Mouse (Mus musculus): Measurements from ENCODE around the gene B4galt2.

B4galt2 gene

DNA sequence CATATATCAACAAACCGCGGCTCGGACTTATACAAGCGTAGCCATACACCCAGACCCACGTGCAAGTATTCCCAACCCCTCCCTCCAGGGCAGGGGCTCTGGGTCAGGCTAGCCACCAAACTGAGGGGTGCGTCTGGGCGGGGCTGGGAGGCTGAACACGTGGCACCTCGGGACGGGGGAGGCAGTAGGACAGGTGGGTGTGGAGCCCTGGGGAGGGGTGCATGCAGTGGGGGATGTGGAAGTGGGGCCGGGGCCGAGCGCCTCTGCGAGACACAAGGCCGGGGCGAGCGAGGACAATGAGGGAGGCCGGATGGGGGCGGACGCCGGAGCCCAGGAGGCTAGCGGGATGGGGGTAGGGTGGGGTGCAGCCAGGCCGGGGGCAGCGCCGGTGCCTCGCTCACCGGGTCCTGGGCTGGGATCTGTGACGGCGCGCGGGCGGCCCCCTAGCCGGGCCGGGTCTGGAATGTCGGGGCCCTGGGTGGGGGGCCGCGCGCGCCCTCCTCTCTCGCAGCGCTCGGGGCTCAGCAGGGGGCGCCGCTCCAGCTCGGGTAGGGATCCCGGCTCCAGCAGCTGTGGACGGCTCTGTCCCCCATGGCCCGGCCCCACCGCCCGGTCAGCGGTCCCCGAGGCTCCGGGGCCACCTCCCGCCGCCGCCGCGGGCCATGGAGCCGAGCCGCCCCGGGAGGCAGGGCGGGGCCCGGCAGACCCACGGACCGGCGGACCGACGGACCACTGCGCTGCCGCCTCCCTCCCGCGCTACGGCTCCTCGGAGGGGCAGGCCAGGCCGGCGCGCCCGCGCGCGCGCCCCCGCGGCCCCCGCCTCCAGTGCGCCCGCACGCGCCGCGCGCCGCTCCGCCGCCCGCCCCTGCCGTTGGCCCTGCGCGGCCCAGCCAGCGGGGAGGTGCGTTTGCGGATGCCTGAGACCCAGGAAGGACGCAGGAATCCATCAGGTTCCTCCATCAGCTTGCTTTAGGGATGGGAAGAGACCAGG is at the start of gene B4galt2:
TSS of gene B4galt2 (minus strand) at position 787 of the 991 bp plus-strand sequence.
- peak; percentile 56 to 74 for DNase-seq

DNA sequence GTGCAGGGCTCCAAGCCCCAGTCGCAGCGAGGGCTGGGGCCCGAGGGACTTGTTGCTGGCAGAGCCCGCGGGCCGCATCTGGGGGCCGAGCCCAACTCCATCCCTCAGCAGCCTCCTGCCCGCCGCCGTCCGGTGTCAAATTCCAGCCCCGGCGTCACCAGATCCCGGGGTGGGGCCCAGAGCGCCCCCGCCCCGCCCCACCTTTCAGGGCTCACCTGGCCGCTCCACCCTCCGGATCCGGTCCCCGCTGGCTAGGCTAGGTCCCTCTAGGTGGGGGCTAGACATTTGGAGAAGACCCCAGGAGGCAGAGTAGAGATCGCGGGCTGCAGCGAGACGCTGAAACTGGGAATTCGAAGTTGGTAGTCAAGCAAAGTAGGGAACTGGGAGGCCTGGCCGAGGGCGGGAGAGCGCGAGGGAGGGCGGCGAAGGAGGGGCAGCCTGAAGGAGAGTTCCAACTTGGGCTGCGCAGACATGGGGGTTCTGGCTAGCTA is 46.1 kb upstream of the B4galt2 start, which contains the start of gene Artn:
TSS of gene Artn (minus strand) at position 373 of the 491 bp plus-strand sequence.
- DNase-seq: peak in 1 of 2 experiments; percentile 18

DNA sequence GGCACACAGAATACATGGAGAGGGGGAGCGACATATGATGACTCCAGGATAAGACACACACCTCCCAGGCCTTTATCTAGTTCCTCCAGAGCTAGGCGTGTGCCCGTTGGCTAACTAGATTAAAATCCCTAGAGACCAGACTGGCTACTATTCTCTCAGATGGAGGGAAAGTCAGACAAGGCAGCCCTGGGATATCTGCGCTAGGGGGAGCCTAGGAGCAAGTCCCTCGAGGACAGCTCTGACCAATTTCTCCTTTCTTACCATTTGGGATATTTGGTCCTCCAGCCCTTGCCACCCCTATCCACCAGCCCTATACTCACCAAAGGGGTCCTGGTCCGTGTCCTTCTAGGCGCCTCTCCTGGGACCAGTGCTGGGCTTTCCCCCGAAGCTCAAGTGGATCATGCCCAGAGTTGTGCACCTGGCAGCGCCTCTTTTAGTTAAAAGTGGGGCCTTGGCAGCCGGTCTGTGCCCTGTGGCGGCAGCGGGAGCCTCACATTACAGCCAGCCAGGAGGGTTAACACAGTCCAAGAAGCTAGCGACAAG is 45.5 kb upstream of the B4galt2 start:
- DNase-seq: peak; percentile 48 to 54

DNA sequence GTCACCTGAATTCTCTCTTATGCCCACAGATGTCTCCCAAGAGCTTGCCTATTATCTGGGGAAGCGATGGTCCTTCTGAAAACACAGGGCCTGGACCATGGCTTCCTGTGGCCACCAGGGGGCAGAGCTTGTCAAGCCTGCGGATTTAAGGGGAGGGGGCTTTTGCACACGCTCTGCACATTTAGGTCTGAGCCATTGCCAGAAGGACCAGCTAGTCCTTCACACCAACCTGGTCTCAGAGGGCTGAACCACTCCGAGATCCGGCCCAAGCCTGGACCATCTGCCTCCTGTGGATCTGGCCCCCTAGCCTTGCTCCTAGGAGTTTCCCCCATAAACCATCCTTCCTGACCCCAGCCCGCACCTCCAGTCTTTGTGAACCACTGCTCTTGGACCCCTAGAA is 44.9 kb upstream of the B4galt2 start:
- peak in 1 of 2 experiments; percentile 47 for DNase-seq

DNA sequence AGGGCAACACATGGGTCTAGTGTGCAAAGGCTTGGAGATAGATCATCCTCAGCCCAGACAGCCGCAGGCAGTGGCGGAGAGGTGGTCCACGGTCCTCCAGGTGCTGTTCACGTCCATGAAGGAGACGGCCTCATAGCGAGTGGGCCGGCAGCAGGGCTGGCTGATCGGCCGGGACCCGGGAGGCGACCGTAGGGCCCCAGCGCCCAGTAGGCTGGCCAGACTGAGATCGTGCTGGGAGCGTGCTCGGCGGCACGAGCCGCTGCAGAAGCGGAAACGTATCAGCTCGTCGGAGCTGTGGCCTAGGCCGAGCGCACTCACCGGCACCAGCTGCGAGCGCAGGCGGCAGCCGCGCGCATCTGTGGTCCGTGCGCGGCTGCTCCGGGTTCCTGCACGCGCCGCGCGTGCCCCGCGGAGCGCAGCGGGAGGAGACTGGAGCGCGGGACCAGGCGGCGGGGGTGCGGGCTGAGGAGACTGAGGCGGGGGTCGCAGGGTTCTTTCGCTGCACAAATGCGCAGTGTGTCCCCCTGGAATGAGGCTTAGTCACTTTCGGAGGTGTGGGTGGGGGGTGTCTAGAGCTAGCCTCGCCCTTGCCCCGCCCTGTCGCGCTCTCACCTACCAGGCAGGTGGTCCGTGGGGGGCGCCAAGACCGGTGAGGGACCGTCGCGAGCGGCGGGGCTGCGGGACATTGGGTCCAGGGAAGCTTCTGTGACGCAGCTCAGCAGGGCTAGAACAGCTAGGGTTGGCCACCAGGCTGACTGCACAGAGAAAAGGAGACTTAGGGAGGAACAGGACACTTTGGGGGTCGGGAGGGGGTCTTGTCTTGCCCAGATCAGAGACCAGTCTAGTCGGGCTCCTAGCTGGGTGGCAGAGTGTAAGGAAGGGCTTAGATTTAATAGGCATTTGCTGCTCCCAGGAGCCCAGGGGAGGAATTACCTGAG is 43.5 kb upstream of the B4galt2 start:
- peak; percentile 43 to 44 for DNase-seq

DNA sequence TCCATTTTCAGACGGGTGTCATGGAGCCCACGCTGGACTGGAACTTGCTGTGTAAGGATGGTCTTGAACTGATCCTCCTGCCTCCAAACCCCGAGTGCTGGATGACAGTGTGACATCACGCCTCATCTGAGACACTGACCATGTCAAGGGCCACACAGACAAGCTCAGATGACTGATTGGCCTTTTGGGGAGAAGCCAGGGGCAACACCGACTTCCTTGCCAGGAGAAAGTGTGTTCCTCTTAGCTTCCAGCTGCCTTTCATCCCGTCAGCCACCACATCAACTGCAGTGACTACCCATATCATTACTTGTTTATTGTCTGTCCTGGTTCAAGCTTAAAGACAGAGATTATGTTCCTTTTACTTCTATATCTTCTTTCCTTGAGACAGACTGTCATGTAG is 41.6 kb upstream of the B4galt2 start:
- DNase-seq: no peak

DNA sequence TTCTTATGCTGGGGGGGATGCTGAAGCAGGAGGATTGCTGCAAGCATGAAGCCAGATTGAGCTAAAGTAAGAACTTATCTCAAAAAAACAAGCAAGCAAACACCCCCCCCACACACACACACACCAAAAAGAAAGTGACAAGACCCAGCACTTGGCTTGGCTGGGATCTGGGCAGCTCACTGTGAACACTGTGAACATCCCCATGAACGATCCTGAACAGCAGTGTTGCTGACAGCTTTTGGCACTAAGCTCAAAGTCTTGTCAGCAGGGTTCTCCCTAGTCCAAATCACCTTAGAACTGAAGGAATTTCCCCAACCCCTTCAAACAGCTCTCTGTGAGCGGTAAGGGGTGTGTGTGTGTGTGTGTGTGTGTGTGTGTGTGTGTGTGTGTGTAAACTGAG is 40.2 kb upstream of the B4galt2 start:
- no peak for DNase-seq

DNA sequence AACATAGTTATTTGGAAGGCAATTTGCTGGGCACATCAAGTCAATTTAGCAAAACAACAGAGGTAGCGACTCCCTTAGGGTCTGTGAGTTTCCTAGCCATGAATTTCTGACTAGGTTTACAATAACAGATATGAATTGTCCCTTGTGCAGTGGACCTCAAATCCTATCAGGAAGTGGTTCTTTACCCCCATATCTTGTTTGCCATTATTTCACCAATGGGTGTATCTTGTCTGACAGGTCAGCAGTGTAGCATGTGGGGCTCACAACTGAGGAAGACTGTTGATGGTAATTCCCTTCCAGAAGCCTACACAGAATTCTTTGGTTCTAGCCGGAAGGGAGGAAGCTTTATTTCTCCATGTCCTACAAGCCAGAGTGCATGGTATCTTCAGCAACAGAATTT is 38.1 kb upstream of the B4galt2 start:
- DNase-seq: no peak

DNA sequence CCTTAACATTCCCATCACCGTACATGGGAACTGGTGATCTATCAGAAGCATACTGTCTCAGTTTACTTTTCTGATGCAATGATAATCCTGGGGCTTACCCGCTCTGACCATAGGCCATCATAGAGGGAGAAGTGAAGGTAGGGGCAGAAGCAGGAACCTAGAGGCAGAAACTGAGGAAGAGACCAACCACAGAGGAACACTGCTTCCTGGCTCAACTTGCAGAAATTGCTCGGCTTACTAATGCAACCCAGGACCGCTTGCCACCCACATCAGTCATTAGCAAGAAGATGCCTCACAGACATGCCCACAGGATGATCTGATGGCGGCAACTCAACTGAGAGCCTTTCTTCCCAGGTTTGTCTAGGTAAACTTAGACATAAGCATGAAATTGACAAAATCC is 35.5 kb upstream of the B4galt2 start:
- no peak for DNase-seq

DNA sequence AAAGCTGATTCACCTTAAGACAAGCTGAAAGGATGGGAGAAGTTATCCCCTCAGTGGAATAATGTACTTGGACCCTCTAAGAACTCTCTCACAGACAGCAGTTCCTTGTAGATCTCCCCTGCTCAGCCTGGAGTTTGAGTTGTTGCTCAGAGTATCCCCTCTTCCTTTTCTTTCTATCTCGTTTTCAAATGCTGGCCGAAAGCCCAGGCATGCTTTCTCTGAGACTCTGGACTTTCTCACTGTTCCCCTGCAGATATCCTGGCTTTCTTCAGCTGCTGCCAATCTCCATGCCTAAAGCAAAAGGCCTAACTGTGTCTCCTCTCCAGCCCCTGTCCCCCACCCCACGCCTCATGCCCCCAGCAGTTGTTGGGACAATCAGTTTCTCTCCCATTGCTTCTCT is 35.0 kb upstream of the B4galt2 start:
- DNase-seq: no peak

DNA sequence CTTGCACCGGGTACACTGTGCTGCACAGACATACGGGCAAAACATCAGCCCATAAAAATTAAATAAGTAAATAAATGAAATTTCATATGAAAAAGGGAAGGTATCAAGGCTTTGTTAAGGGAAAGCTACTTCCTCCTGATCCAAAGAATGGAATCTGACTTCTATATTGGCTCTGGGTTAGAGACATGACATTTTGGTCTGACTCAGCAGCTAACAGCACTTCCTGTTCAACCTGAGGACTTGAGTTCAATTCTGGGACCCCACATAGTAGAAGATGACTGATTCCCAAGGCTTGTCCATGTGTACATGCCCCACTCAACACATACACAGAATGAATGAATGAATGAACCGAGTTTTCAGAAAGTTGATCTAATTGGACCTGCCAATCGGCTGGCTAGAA is 34.6 kb upstream of the B4galt2 start:
- no peak for DNase-seq

DNA sequence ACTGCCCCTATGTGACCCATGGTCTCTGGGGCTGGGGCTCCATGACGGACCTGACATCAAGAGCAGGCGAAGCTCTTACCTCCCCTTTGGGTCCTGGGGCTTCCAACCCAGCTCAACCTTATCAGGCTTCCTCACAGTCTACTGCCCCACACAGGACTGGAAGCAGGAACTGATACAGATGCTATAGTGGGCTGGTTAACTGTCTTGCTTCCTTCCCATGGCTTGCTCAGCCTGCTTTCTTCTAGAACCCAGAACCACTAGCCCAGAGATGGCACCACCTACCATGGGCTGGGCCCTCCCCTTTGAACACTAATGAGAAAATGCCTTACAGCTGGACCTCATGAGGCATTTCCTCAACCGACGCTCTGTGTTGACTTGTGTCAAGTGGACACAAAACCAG is 34.1 kb upstream of the B4galt2 start:
- no peak for DNase-seq

DNA sequence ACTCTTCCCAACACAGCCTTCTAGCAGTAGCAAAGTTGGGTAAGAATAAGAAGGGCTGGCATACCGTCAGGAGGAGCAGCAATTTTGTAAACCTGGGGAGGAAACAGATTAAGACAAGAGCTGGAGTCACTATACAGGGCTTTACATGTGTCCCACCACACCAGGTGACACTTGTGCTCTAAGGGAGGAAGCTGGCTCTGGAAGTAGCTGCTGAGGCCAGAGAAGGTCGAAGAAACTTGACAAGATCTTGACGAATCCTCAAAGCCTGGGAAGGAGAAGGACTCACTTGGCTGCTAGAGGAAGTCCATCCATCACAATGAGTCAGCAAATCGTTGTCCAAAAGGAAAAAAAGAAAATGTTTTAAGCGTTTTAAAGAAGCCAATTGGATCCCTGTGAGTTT is 33.1 kb upstream of the B4galt2 start:
- DNase-seq: no peak

DNA sequence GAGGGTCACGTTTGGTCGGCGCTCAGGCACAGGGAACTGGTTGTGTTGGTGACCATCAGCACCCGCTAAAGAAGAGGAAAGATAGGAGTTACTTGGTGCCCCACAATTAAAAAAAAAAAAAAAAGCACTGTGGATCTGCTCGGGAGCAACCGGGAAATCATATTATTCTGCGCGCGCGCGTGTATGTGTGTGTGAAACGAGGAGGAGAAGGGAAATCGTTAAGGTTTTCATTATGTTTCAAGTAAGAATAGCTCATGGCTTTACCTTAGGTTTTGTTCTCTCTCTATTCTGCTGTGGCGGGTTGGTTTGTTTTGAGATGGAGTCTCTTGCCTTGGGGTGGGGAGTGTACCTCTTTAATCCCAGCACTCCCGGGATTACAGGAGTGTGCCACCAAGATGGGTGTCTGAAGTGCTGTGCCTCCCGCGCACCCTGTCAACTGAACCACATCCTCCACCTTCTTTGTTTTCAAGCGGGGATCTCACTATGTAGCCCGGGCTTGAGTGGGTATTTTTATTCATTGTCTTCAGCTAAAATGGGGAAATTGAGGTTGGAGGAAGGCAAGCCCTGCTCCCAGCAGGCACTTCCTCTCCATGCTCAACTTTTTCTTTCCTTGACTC is 32.3 kb upstream of the B4galt2 start:
- DNase-seq: no peak

DNA sequence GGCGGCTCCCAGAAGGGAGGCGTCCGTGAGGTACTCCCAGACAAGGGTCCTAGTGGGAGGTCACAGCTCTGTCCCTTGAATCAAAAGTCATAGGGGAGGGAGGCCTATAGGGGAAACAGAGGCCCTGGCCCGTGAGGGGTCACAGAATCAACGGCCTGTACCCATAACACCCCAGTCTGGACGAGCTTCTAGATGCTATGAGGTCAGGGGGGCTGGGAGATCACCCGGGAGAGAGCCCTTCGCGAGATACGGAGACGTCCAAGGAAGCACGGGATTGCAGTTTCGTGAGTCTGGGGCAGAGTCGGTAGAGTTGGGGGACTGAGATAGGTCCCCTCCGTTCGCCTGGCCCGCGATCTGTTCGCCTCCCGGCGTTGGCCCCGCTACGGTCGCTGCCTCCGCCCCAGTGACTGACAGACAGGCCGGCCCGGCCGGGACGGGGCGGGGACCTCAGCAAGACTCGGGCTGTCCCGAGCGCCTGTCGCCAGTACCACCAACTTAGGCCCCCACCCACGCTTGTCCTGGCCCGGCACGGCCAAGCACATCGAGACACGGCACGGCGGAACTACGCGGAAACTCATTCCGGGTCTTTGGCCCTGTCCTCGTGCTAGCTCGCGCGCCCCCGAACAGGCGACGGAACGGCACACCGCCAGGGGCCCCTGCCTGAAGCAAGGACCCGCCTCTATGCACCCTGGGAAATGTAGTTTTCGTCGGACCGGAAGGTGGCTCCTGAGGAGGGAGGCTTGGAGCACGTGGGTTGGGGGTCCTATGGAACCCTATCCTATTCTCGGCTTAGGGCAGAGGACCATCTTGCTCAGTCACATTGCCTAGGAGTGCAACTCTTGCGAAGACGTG is 31.5 kb upstream of the B4galt2 start, which contains the start of gene Ipo13:
TSS of gene Ipo13 (minus strand) at position 409 of the 852 bp plus-strand sequence.
- peak; percentile 87 to 92 for DNase-seq

DNA sequence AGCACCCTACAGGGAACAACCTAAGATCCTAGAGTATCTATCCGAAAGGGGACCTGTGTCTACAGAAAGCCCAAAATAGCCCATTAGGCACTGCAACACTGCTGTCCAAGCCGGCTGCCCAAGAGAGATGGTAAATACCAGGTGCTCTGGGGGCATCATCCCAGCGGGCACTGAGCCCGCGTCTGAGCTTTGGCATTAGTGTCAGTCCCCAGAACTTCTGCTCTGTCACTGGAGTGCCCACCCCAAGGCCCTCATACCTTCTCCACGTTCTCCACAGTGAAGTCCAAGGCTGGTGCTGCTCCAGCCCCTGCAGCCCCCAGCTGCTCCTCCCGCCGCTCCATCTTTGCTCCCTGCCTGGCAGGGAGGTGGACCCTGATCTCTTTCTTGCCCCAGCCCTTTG is 30.7 kb upstream of the B4galt2 start:
- peak in 1 of 2 experiments; percentile 64 for DNase-seq

DNA sequence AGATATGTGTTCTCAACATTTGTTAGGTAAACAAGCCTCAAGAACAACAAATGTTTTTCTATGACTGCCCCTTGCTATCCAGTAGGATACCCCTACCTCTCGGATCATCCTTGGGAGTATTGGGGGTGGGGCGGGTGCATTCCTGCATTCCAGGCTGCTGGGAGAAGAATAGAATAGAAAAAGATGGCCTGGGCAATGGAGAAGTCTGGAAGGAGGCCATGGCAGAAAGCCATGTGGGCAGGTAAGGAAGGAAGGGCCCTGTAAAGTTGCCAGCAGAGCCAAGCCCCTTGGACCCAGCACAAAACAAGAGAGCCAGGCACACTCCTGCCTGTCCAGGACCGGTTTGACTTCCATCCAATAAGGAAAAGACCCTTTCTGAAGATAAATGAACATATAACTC is 30.1 kb upstream of the B4galt2 start:
- DNase-seq: peak; percentile 83 to 87

DNA sequence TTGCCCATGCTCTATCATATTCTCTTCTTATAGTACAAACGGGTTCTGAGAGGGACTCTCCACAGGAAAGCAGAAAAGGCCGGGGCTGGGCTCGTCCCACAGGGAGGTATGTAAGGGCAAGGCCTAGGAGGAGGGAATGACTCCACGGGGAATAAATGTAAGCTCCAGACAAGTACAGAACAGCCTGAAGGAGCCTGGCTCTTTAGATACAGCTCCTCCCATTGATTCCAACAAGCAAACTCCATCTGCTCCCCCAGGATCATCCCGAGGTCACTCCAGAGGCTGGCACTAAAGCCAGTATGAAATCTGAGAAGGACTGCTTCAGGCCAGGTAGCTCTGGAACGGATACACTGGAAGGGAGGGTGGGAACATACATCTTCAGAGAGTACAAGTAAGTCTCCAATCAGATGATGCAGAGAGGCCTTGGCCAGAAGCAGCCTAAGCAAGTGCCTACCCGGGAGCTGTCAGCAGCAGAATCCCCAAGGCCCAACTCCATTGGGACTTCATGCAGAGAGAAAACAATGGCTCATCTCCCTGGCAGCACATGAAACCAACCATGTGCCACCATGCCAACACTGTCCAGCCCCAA is 29.5 kb upstream of the B4galt2 start:
- DNase-seq: peak in 1 of 2 experiments; percentile 29

DNA sequence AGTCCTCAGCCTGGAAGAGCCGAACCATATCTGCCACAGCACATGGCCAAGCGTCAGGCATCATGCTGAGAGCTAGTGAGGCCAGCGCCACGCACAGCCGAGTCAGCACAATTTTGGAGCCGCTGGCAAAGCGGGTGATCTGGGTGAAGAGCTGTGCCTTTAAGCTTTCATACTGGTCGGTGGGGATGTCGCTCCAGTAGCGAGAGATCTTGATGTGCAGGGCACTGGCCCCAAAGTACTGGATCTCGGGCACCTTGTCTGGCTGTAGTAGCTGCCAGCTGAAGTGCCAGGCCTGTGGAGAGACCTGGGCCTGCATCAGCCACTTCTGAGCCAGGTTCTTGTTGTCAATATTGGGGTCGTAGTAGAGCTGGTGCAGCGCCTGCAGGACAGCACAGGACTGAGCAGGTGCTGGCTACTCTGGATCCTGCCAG is 28.9 kb upstream of the B4galt2 start:
- peak; percentile 73 to 75 for DNase-seq

DNA sequence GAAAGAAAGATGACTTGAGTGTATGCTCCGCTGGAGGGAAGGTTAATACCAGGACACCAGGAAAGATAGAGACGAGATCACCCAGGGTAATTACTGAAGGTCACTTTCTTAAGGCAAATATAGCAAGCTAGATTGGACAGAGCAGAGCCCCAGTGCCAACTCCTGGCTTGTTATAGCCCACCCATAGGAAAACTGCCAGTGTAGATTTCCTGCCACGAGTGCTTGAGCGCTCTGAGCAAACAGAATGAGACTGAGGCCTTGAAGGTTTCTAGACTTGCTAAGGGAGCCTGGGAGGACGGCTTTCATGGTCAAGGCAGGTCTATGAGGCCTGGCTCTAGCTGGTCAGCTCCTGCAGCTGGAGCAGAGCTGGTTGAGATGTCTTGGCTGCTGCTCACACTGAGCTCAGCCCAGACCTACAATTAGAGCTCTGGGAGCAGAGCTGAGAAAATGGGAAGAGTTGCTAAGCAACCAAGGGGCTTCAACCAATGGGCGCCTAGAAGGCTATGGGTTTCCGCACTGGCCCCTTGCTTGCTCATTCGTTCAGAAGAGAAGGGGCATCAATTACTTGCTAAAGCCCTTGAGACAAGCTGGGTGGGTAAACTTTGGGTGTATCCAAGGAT is 25.7 kb upstream of the B4galt2 start:
- peak in 1 of 2 experiments; percentile 15 for DNase-seq

All from cerebellum, postnatal 36 days (tissue).